Mouse (Mus musculus) embryonic facial prominence, embryonic 15.5 days (tissue): ENCODE results near the gene St6galnac6. TPM values are rescaled to one million over a fixed set of nuclear protein-coding genes. Genes with fewer than 3 reads are reported as not detected.

Experiments used
- ATAC-seq: fragments of 200-750 bp; cut with Nextera tagmentation; 2 replicates; pipeline ENCODE4 v1.8.0; 2017; ENCODE audit warnings: low read depth, moderate TSS enrichment; ENCODE audit not compliant: insufficient number of reproducible peaks, low FRiP score, low TSS enrichment
- H3K27ac ChIP-seq: fragments of 300-500 bp; sonication (generic); replicated peaks from 2 replicates; pipeline ENCODE4 v1.5.1; 2015; ENCODE audit warnings: mild to moderate bottlenecking, inconsistent platforms
- H3K27me3 ChIP-seq: fragments of 300-500 bp; sonication (generic); 2 replicates; pipeline ENCODE4 v1.6.1; 2015; ENCODE audit warnings: inconsistent platforms
- H3K36me3 ChIP-seq: fragments of 300-500 bp; sonication (generic); 2 replicates; pipeline ENCODE4 v1.6.1; 2015; ENCODE audit warnings: mild to moderate bottlenecking, inconsistent platforms
- H3K4me1 ChIP-seq: fragments of 300-500 bp; sonication (generic); 2 replicates; pipeline ENCODE4 v1.6.1; 2015; ENCODE audit warnings: inconsistent platforms
- H3K4me2 ChIP-seq: fragments of 300-500 bp; sonication (generic); replicated peaks from 2 replicates; pipeline ENCODE4 v1.6.1; 2015; ENCODE audit warnings: mild to moderate bottlenecking, inconsistent platforms
- H3K4me3 ChIP-seq: fragments of 300-500 bp; sonication (generic); replicated peaks from 2 replicates; pipeline ENCODE4 v1.5.1; 2015; ENCODE audit warnings: mild to moderate bottlenecking, inconsistent platforms
- H3K9ac ChIP-seq: fragments of 300-500 bp; sonication (generic); 2 replicates; pipeline ENCODE4 v1.6.1; 2015; ENCODE audit warnings: inconsistent platforms
- H3K9me3 ChIP-seq: fragments of 300-500 bp; sonication (generic); replicated peaks from 2 replicates; pipeline ENCODE4 v1.6.1; 2016; ENCODE audit warnings: inconsistent platforms
- WGBS: fragments of 180-500 bp; shearing (Covaris S2); methylation state at CpG from one replicate; pipeline ENCODE4 v1.1.7; 2015; 5-methylcytosine and 5-hydroxymethylcytosine counted together
- polyA plus RNA-seq: library from polyadenylated mRNA; unstranded; fragments of >200 nt; fragmentation: Nextera tagmentation; extraction: Ambion mirVana; gene quantifications from 2 replicates; pipeline ENCODE4 v1.2.1, GENCODE M21; 2015

Gene St6galnac6
- polyA plus RNA-seq, 1 experiment from 2014 or later = 26.9 TPM

DNA sequence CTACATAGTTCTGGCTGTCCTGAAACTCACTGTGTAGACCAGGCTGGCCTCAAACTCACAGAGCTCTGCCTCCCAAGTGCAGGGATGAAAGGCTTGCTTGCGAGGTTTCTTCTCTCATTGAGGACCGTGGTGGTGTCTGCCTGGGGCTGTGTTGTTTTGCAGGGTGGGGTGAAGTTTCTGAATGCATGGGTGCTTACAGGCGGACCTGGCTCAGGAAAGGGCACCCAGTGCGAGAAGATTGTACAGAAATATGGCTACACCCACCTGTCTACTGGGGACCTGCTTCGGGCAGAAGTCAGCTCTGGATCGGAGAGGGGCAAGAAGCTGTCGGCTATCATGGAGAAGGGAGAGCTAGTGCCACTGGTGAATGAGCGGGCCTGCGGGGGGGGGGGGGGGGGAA, 30.5 kb downstream of the St6galnac6 start:
- Histone ChIP-seq H3K27ac (no peak overlapping the region), H3K36me3 (no peaks in the 10 kb centered on the region), H3K4me1 (peaks cover 69% of the 10 kb centered on the region), H3K9me3 (no peaks in the 10 kb centered on the region), H3K27me3 (no peaks in the 10 kb centered on the region), H3K4me2 (no peak overlapping the region), H3K4me3 (no peak overlapping the region), H3K9ac (no peak overlapping the region)
- 76% methylated on average over 8 of the region's 9 CpGs for WGBS
- no peak for ATAC-seq

DNA sequence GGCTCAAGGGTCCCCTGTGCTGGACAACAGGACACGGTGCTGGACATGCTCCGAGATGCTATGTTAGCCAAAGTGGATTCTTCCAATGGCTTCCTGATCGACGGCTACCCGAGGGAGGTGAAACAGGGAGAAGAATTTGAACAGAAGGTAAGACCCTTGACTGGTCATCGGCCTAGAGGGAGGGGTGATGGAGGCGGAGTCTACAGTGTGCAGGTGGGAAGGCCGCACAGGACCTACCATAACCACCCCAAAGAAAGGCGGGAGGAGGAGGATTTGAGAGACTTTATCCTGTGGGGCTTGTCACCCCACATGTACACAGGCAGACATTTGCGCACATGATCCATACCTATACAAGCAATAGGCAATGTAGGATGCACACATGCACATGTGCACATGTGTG, 31.5 kb downstream of the St6galnac6 start:
- no peak overlapping the region for H3K4me3 ChIP-seq
- H3K36me3 ChIP-seq = no peaks in the 10 kb centered on the region
- ATAC-seq = no peak
- H3K27ac ChIP-seq = no peak overlapping the region
- WGBS = 84% methylated on average over 10 of the region's 10 CpGs
- H3K9me3 ChIP-seq = no peaks in the 10 kb centered on the region
- no peak overlapping the region for H3K9ac ChIP-seq
- H3K4me1 ChIP-seq = peaks cover 59% of the 10 kb centered on the region
- no peaks in the 10 kb centered on the region for H3K27me3 ChIP-seq
- no peak overlapping the region for H3K4me2 ChIP-seq

DNA sequence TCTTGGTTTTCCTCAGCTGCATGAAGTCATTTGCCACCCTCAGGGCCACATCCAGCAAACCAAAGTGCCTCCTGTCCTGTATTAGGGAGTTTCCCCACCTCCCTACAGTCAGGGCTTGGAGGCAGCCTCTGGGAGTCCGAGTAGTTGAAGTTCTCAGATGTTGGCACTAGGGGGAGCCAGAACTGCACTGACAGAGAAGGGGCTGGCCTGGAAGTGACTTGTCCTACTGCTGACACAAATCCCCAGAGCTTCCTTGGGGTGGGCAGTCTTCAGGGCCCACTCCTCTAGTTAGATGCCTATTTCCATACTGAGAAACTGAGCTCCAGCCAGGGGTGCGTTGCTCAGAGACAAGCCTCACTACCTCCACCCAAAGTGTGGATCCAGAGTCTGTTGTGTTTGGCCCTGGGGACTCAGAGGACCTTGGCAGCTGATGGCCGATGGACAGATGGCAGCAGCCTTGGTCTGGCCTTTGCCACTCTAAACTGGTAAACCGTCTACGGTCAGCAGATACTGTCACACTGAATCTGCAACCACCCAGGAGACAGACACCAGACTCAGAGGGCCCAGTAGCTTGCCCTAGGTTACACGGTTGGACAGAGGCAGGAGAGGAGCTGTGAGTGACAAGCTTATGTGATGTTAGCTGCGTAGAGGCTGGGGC, 32.4 kb downstream of the St6galnac6 start:
- no peak overlapping the region for H3K27ac ChIP-seq
- peaks cover 51% of the 10 kb centered on the region for H3K4me1 ChIP-seq
- no peak; the same call in 1 of the 2 replicates for ATAC-seq
- no peaks in the 10 kb centered on the region for H3K36me3 ChIP-seq
- H3K9me3 ChIP-seq = no peaks in the 10 kb centered on the region
- no peak overlapping the region for H3K9ac ChIP-seq
- H3K27me3 ChIP-seq = no peaks in the 10 kb centered on the region
- no peak overlapping the region for H3K4me3 ChIP-seq
- 42% methylated on average over 7 of the region's 7 CpGs for WGBS
- no peak overlapping the region for H3K4me2 ChIP-seq

GRCm38 (mm10) chr2:32633660-32634059, 34.2 kb downstream of the St6galnac6 start:
- H3K4me2 ChIP-seq = no peak overlapping the region
- ATAC-seq = no peak
- no peaks in the 10 kb centered on the region for H3K9me3 ChIP-seq
- H3K27ac ChIP-seq = peak overlapping the region; percentile 40; the same call in 1 of the 2 replicates
- no peak overlapping the region for H3K9ac ChIP-seq
- H3K27me3 ChIP-seq = no peaks in the 10 kb centered on the region
- H3K4me3 ChIP-seq = no peak overlapping the region
- WGBS = 71% methylated on average over 5 of the region's 5 CpGs
- peaks cover 43% of the 10 kb centered on the region for H3K4me1 ChIP-seq
- H3K36me3 ChIP-seq = no peaks in the 10 kb centered on the region

GRCm38 (mm10) chr2:32634277-32635105, 35.0 kb downstream of the St6galnac6 start:
- WGBS = 82% methylated on average over 10 of the region's 10 CpGs
- Histone ChIP-seq H3K4me1 (peaks cover 35% of the 10 kb centered on the region), H3K9ac (no peak overlapping the region)

GRCm38 (mm10) chr2:32636617-32637016, 37.1 kb downstream of the St6galnac6 start:
- no peak overlapping the region for H3K4me2 ChIP-seq
- H3K27ac ChIP-seq = no peak overlapping the region
- H3K9me3 ChIP-seq = no peaks in the 10 kb centered on the region
- WGBS = 78% methylated on average over 7 of the region's 7 CpGs
- no peak for ATAC-seq
- no peaks in the 10 kb centered on the region for H3K36me3 ChIP-seq
- no peaks in the 10 kb centered on the region for H3K27me3 ChIP-seq
- peaks cover 29% of the 10 kb centered on the region for H3K4me1 ChIP-seq
- no peak overlapping the region for H3K9ac ChIP-seq
- no peak overlapping the region for H3K4me3 ChIP-seq

More at GRCm38 (mm10) chr2:32634277-32635105, 35.0 kb downstream of the St6galnac6 start:
- Histone ChIP-seq H3K4me3 (no peak overlapping the region), H3K27ac (no peak overlapping the region), H3K36me3 (no peaks in the 10 kb centered on the region), H3K27me3 (no peaks in the 10 kb centered on the region), H3K4me2 (no peak overlapping the region), H3K9me3 (no peaks in the 10 kb centered on the region)
- no peak for ATAC-seq

- Histone ChIP-seq H3K27me3 (no peaks in the 10 kb centered on the region), H3K36me3 (no peaks in the 10 kb centered on the region), H3K9ac (no peak overlapping the region), H3K4me3 (no peak overlapping the region), H3K4me2 (no peak overlapping the region), H3K9me3 (no peaks in the 10 kb centered on the region), H3K4me1 (peaks cover 29% of the 10 kb centered on the region), H3K27ac (peak overlapping the region; percentile 41; the same call in 1 of the 2 replicates)
- ATAC-seq = peak; percentile 60
- 15% methylated on average over 11 of the region's 11 CpGs for WGBS
Measured at GRCm38 (mm10) chr2:32637778-32638281, 38.3 kb downstream of the St6galnac6 start.

DNA sequence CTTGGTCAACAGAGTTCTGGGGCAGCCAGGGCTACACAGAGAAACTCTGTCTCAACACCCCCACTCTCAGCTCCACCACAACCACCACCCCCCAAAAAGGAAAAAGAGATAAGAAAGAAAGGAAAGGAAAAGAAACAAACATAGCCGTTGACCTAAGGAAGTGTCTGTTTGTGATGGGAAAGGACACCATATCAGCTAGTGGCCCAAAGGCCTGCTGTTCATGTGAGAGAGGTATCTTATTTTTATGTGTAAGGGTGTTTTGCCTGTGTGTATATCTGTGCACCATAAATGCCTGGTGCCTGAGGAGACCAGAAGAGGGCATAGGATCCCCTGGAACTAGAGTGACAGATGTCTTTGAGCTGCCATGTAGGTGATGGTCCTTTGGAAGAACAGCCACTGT, 40.1 kb downstream of the St6galnac6 start:
- Histone ChIP-seq H3K4me2 (no peak overlapping the region), H3K27me3 (no peaks in the 10 kb centered on the region), H3K4me3 (no peak overlapping the region), H3K9me3 (no peaks in the 10 kb centered on the region), H3K4me1 (peaks cover 20% of the 10 kb centered on the region), H3K36me3 (no peaks in the 10 kb centered on the region), H3K27ac (no peak overlapping the region), H3K9ac (no peak overlapping the region)
- no peak for ATAC-seq
- 69% methylated on average over 1 of the region's 1 CpGs for WGBS

GRCm38 (mm10) chr2:32640550-32641051, 41.1 kb downstream of the St6galnac6 start:
- H3K4me3 ChIP-seq = no peak overlapping the region
- no peaks in the 10 kb centered on the region for H3K27me3 ChIP-seq
- H3K9ac ChIP-seq = no peak overlapping the region
- no peaks in the 10 kb centered on the region for H3K36me3 ChIP-seq
- no peak for ATAC-seq
- H3K27ac ChIP-seq = no peak overlapping the region
- peaks cover 25% of the 10 kb centered on the region for H3K4me1 ChIP-seq
- no peak overlapping the region for H3K4me2 ChIP-seq
- no peaks in the 10 kb centered on the region for H3K9me3 ChIP-seq
- 57% methylated on average over 6 of the region's 6 CpGs for WGBS

DNA sequence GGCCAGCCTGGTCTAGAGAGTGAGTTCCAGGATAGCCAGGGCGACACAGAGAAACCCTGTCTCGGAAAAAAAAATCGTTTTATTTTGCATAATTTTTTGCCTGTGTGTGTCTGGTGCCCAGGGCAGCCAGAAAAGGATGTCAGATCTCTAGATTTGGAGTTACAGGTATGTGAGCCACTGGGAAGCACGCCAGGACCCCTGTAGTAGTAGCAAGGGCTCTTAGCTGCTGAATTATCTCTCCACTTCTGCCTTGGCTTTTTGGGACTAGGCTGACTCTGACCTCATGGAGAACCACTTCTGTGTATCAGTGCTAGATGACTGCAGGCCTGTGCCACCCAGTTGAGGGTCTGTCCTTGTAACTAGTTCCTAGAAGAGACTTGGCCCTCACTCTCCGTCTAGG, 42.3 kb downstream of the St6galnac6 start:
- Histone ChIP-seq H3K9ac (no peak overlapping the region), H3K4me2 (no peak overlapping the region), H3K9me3 (no peaks in the 10 kb centered on the region), H3K36me3 (no peaks in the 10 kb centered on the region), H3K4me3 (no peak overlapping the region), H3K4me1 (peaks cover 37% of the 10 kb centered on the region), H3K27me3 (no peaks in the 10 kb centered on the region), H3K27ac (no peak overlapping the region)
- ATAC-seq = no peak
- 79% methylated on average over 5 of the region's 5 CpGs for WGBS

DNA sequence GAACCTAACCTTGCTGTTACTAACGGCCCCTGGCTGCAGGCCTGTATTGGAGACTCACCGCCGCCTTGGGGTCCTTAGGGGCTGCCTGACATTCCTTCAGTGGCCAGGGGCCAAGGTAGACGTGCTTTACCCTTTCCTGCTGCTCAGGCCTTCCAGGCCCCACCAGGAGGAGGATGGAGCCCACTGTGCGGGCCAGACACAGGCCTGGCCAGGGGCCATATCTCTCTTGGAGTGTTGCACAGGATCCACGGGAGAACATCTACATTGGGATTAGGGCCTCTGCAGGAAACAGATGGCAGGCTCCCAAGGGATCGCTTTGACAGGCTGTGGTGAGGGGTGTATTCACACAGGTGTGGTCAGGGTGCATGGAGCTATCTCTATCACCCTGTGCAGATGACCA, 43.3 kb downstream of the St6galnac6 start:
- Histone ChIP-seq H3K4me1 (peaks cover 44% of the 10 kb centered on the region), H3K4me3 (no peak overlapping the region), H3K36me3 (no peaks in the 10 kb centered on the region), H3K9me3 (no peaks in the 10 kb centered on the region), H3K27ac (no peak overlapping the region), H3K4me2 (no peak overlapping the region), H3K27me3 (no peaks in the 10 kb centered on the region), H3K9ac (no peak overlapping the region)
- ATAC-seq = no peak
- WGBS = 55% methylated on average over 7 of the region's 7 CpGs
